Mouse (Mus musculus): Measurements from ENCODE around the gene Ndrg3.

DNA sequence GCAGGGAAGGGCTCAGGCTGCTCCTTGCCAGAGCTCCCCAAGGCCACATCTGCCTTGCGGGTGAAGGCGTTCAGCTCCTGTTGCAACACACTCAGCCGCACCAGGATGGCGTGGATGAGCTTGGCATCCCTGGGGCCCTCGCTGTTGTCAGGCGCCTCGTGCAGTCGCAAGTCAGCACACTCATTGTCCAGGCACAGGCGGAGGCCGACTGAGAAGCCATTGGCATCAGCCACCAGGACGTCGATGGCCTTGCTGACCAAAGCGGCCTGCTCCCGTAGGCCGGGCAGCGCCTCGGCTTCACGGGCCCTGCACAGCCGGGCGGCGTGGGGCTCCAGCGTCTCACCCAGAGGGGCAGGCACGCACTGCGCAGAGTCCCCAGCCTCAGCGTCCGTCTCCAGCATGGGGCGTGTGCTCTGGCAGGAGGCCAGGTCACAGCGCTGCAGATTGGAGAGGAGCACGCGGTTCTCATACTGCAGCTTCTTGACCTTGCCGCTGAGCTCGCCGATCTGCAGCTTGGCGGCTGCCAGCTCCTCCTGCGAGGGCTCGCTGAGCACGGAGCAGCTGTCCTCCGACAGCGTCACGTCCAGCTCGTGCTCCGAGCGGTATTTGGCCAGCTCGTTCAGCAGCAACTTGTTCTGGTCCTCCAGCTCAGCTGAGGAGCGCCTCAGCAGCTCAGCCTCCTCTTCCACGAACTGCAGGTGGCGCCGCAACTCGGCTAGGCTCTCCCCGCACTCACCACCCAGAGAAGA, 48.2 kb upstream of the Ndrg3 start:
- TF ChIP-seq CTCF (IDR thresholded peaks at IDR 0.05; ENCODE audit: low read depth, low read length) (no peak), GATA1 (IDR thresholded peaks at IDR 0.05; ENCODE audit: borderline replicate concordance, low read length) (no peak)

Data from G1E (cell line).